Mouse (Mus musculus): ENCODE measurements around the gene Olfr71. TPM values are rescaled to one million over a fixed set of nuclear protein-coding genes. Genes with fewer than 3 reads are reported as not detected.

The Olfr71 gene
- polyA plus RNA-seq, 1 experiment from 2014 or later, result not detected

GRCm38 (mm10) chr4:43669428-43669794, 40.6 kb downstream of the Olfr71 start:
- peaks cover 16% of the 10 kb centered on the region; the same call in 1 of the 2 replicates for H3K4me1 ChIP-seq (ENCODE audit: insufficient read depth, low read length)
- H3K9me3 ChIP-seq (ENCODE audit: low read length), result no peaks in the 10 kb centered on the region
- H3K27ac ChIP-seq (ENCODE audit: low read length), result peak overlapping the region; percentile 68; the same call in 1 of the 2 replicates
- no peaks in the 10 kb centered on the region for H3K36me3 ChIP-seq (ENCODE audit: insufficient read depth, low read length)
- peaks cover 18% of the 10 kb centered on the region for H3K27me3 ChIP-seq (ENCODE audit: insufficient read depth, low read length)
- H3K9ac ChIP-seq (replicated peaks; ENCODE audit: low read length), result peak overlapping the region; percentile 86
- peak overlapping the region; percentile 80 for H3K4me2 ChIP-seq (replicated peaks; ENCODE audit: low read depth, low read length)
- peak; percentile 86 for ATAC-seq (ENCODE audit: low FRiP score, low TSS enrichment)
- WGBS, result under 1% methylated on average over 22 of the region's 25 CpGs
- H3K4me3 ChIP-seq (ENCODE audit: low read length), result peak overlapping the region; percentile 85

GRCm38 (mm10) chr4:43668782-43669427, 41.1 kb downstream of the Olfr71 start, which contains the start of the genes Tmem8b and Fam221b:
TSS of gene Tmem8b (plus strand) at chr4:43668971.
TSS of gene Fam221b (minus strand) at chr4:43669145.
- H3K4me3 ChIP-seq (ENCODE audit: low read length), result peak within 1 kb of the TSS; percentile 85
- H3K27ac ChIP-seq (ENCODE audit: low read length), result peak within 1 kb of the TSS; percentile 68; the same call in 1 of the 2 replicates
- WGBS, result under 1% methylated on average over 34 of the region's 41 CpGs
- peak within 1 kb of the TSS; percentile 86 for H3K9ac ChIP-seq (replicated peaks; ENCODE audit: low read length)
- H3K9me3 ChIP-seq (ENCODE audit: low read length), result no peaks in the 10 kb centered on the region
- peak within 1 kb of the TSS; percentile 80 for H3K4me2 ChIP-seq (replicated peaks; ENCODE audit: low read depth, low read length)
- peaks cover 16% of the 10 kb centered on the region; the same call in 1 of the 2 replicates for H3K4me1 ChIP-seq (ENCODE audit: insufficient read depth, low read length)
- H3K36me3 ChIP-seq (ENCODE audit: insufficient read depth, low read length), result no peaks in the 10 kb centered on the region
- peak; percentile 95 for ATAC-seq (ENCODE audit: low FRiP score, low TSS enrichment)
- peaks cover 18% of the 10 kb centered on the region for H3K27me3 ChIP-seq (ENCODE audit: insufficient read depth, low read length)

GRCm38 (mm10) chr4:43666412-43666811, 43.6 kb downstream of the Olfr71 start:
- H3K27me3 ChIP-seq (ENCODE audit: insufficient read depth, low read length), result peaks cover 38% of the 10 kb centered on the region
- H3K9ac ChIP-seq (replicated peaks; ENCODE audit: low read length), result no peak overlapping the region
- H3K4me1 ChIP-seq (ENCODE audit: insufficient read depth, low read length), result peaks cover 11% of the 10 kb centered on the region; the same call in 1 of the 2 replicates
- H3K27ac ChIP-seq (ENCODE audit: low read length), result no peak overlapping the region
- H3K4me3 ChIP-seq (ENCODE audit: low read length), result no peak overlapping the region
- no peak for ATAC-seq (ENCODE audit: low FRiP score, low TSS enrichment)
- WGBS, result 16% methylated on average over 4 of the region's 4 CpGs
- H3K4me2 ChIP-seq (replicated peaks; ENCODE audit: low read depth, low read length), result no peak overlapping the region
- H3K36me3 ChIP-seq (ENCODE audit: insufficient read depth, low read length), result no peaks in the 10 kb centered on the region
- H3K9me3 ChIP-seq (ENCODE audit: low read length), result no peaks in the 10 kb centered on the region

DNA sequence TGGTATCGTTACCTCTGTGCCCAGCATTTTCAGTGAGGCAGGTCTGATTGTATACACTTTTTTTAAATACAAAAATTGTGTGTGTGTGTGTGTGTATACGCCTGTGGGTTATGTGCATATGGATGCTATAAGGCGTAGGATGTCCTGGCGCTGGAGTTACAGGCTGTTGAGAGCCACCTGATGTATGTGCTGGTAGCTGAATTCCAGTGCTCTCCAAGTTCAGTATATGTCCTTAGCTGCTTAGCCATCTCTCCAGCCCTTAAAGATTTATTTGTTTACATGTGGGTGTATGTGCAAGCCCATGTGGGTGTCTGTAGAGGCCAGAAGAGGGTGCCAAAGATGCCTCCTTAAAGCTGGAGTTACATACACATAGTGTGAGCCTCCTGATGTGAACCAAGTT, 52.9 kb downstream of the Olfr71 start:
- peaks cover 17% of the 10 kb centered on the region for H3K4me1 ChIP-seq (ENCODE audit: insufficient read depth, low read length)
- H3K9ac ChIP-seq (replicated peaks; ENCODE audit: low read length), result no peak overlapping the region
- no peaks in the 10 kb centered on the region for H3K9me3 ChIP-seq (ENCODE audit: low read length)
- ATAC-seq (ENCODE audit: low FRiP score, low TSS enrichment), result no peak
- no peaks in the 10 kb centered on the region for H3K36me3 ChIP-seq (ENCODE audit: insufficient read depth, low read length)
- peak overlapping the region; percentile 81 for H3K4me3 ChIP-seq (ENCODE audit: low read length)
- no peak overlapping the region for H3K27ac ChIP-seq (ENCODE audit: low read length)
- peaks cover 12% of the 10 kb centered on the region for H3K27me3 ChIP-seq (ENCODE audit: insufficient read depth, low read length)
- WGBS, result 57% methylated on average over 4 of the region's 4 CpGs
- peak overlapping the region; percentile 43 for H3K4me2 ChIP-seq (replicated peaks; ENCODE audit: low read depth, low read length)

DNA sequence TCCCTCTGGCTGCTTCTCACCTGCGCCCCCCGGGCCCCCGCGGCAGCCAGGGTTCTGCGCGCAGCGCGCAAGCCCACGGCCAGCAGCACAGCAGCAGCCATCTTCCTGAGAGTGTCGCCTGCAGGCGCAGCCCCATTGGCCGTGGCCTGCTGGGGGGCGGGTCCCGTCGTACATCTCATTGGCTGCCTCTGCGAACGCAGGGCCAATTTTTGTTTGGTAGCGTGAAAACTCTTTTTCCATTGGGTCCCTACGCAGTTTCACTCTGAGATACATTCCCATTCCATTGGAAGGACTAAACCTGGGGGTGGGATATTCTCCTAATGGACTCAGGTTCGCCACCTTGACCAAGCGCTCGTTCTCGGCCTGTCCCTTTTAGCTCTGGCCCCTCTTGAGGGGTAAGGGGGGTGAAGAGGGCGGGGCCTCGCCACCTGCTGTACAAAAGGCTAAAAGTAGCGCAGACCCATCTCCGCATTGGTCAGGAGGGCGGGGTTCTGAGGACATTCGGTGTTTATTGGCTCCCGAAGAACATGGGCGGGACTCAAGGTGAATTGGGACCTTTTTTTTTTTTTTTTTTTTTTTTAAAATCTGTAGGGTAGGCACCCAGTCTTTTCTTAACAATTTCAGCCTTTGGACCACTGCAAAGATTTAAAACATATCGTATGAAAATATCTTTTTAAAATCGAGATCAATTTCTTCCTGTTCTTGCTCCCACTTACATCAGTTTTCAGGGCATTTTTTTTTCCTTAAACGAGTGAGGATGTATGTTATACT, 53.5 kb downstream of the Olfr71 start, which contains the start of gene Hint2:
Gene Hint2 (minus strand): TSS at position 128 of the 771 bp plus-strand sequence.
- Histone ChIP-seq H3K4me1 (ENCODE audit: insufficient read depth, low read length) (peaks cover 17% of the 10 kb centered on the region), H3K9ac (replicated peaks; ENCODE audit: low read length) (peak within 1 kb of the TSS; percentile 92), H3K27me3 (ENCODE audit: insufficient read depth, low read length) (0 out of 2 replicates have a peak, but pooled peaks cover 7% of the 10 kb centered on the region), H3K27ac (ENCODE audit: low read length) (peak within 1 kb of the TSS; percentile 94), H3K4me2 (replicated peaks; ENCODE audit: low read depth, low read length) (peak within 1 kb of the TSS; percentile 69), H3K36me3 (ENCODE audit: insufficient read depth, low read length) (no peaks in the 10 kb centered on the region), H3K4me3 (ENCODE audit: low read length) (peak within 1 kb of the TSS; percentile 81), H3K9me3 (ENCODE audit: low read length) (no peaks in the 10 kb centered on the region)
- WGBS, result under 1% methylated on average over 34 of the region's 34 CpGs
- ATAC-seq (ENCODE audit: low FRiP score, low TSS enrichment), result peak; percentile 96

DNA sequence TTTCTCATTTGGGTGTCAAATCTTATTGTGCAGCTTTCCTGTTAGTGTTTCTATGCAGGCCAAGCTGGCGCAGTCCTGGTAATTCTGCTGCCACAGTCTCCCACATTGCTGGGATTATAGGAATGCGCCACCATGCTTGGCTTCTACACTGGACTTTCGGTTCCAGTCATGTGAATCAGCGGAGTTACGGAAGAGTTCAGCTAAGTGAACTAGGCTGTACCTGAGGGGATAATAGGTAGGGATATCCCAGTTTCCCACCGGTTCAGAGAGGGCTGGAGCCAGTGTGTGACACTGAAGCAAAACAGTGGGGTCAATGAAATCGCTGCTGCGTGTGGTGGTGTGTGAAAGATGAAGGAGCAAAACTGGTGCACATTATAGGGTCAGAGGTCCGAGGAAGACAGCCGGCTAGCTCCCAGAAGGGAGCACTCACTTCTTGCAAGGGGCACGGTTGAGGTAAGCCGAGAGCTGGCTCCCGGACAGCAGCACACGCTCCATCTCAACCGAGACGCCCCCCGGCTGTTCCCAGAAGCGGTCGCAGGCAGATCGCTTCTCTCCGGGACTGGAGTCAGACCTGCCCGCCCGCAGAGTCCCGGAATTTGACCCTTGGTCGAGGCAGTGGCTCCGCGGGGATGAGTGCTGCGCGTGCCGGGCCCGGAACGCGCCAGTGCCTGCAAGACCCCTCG, 54.3 kb downstream of the Olfr71 start:
- Histone ChIP-seq H3K36me3 (ENCODE audit: insufficient read depth, low read length) (no peaks in the 10 kb centered on the region), H3K9ac (replicated peaks; ENCODE audit: low read length) (peak overlapping the region; percentile 92), H3K4me1 (ENCODE audit: insufficient read depth, low read length) (peaks cover 17% of the 10 kb centered on the region), H3K27ac (ENCODE audit: low read length) (peak overlapping the region; percentile 94), H3K9me3 (ENCODE audit: low read length) (no peaks in the 10 kb centered on the region), H3K4me2 (replicated peaks; ENCODE audit: low read depth, low read length) (peak overlapping the region; percentile 69), H3K27me3 (ENCODE audit: insufficient read depth, low read length) (0 out of 2 replicates have a peak, but pooled peaks cover 6% of the 10 kb centered on the region), H3K4me3 (ENCODE audit: low read length) (peak overlapping the region; percentile 81)
- ATAC-seq (ENCODE audit: low FRiP score, low TSS enrichment), result peak; percentile 40; the same call in 1 of the 2 replicates
- 5% methylated on average over 34 of the region's 34 CpGs for WGBS

Other genes with a start within 250 kb of the Olfr71 start
- not detected in 2 replicates for gene Sit1, start 226.5 kb downstream of the Olfr71 start, polyA plus RNA-seq (2015; fragmentation: Nextera tagmentation; extraction: Ambion mirVana)
- gene Ccdc107, start 217.4 kb downstream of the Olfr71 start, polyA plus RNA-seq (2015; fragmentation: Nextera tagmentation; extraction: Ambion mirVana), result 73.5 and 89.4 TPM in 2 replicates
- gene Arhgef39, start 210.6 kb downstream of the Olfr71 start, polyA plus RNA-seq (2015; fragmentation: Nextera tagmentation; extraction: Ambion mirVana), result 45.3 and 47.7 TPM in 2 replicates
- 1.5 and 2.7 TPM in 2 replicates for gene Car9, start 203.3 kb downstream of the Olfr71 start, polyA plus RNA-seq (2015; fragmentation: Nextera tagmentation; extraction: Ambion mirVana)
- 233 and 312 TPM in 2 replicates for gene Tpm2, start 186.5 kb downstream of the Olfr71 start, polyA plus RNA-seq (2015; fragmentation: Nextera tagmentation; extraction: Ambion mirVana)
- gene Creb3, start 147.9 kb downstream of the Olfr71 start, polyA plus RNA-seq (2015; fragmentation: Nextera tagmentation; extraction: Ambion mirVana), result 80.2 and 83.0 TPM in 2 replicates
- gene Tln1, start 147.6 kb downstream of the Olfr71 start, polyA plus RNA-seq (2015; fragmentation: Nextera tagmentation; extraction: Ambion mirVana), result 66.5 and 69.1 TPM in 2 replicates
- gene Rgp1, start 131.5 kb downstream of the Olfr71 start, polyA plus RNA-seq (2015; fragmentation: Nextera tagmentation; extraction: Ambion mirVana), result 32.3 and 33.0 TPM in 2 replicates
- gene Gba2, start 131.4 kb downstream of the Olfr71 start, polyA plus RNA-seq (2015; fragmentation: Nextera tagmentation; extraction: Ambion mirVana), result 25.8 and 26.3 TPM in 2 replicates
- gene Msmp, start 125.8 kb downstream of the Olfr71 start, polyA plus RNA-seq (2015; fragmentation: Nextera tagmentation; extraction: Ambion mirVana), result 0.89 and 3.1 TPM in 2 replicates
- gene Npr2, start 78.3 kb downstream of the Olfr71 start, polyA plus RNA-seq (2015; fragmentation: Nextera tagmentation; extraction: Ambion mirVana), result 9.1 and 9.5 TPM in 2 replicates
- 1.4 TPM in 2 replicates for gene Spag8, start 56.7 kb downstream of the Olfr71 start, polyA plus RNA-seq (2015; fragmentation: Nextera tagmentation; extraction: Ambion mirVana)
- gene Hint2, start 53.8 kb downstream of the Olfr71 start, polyA plus RNA-seq (2015; fragmentation: Nextera tagmentation; extraction: Ambion mirVana), result 125 and 134 TPM in 2 replicates
- gene Tmem8b, start 41.3 kb downstream of the Olfr71 start, polyA plus RNA-seq (2015; fragmentation: Nextera tagmentation; extraction: Ambion mirVana), result 2.8 and 4.7 TPM in 2 replicates
- gene Fam221b, start 41.1 kb downstream of the Olfr71 start, polyA plus RNA-seq (2015; fragmentation: Nextera tagmentation; extraction: Ambion mirVana), result 1.6 and 3.2 TPM in 2 replicates
- not detected in 2 replicates for gene Olfr70, start 9.4 kb downstream of the Olfr71 start, polyA plus RNA-seq (2015; fragmentation: Nextera tagmentation; extraction: Ambion mirVana)
- gene Hrct1, start 16.9 kb upstream of the Olfr71 start, polyA plus RNA-seq (2015; fragmentation: Nextera tagmentation; extraction: Ambion mirVana), result 1.1 and 1.3 TPM in 2 replicates
- 0.17 and 0.20 TPM in 2 replicates for gene Spaar, start 19.8 kb upstream of the Olfr71 start, polyA plus RNA-seq (2015; fragmentation: Nextera tagmentation; extraction: Ambion mirVana)
- gene Olfr159, start 60.8 kb upstream of the Olfr71 start, polyA plus RNA-seq (2015; fragmentation: Nextera tagmentation; extraction: Ambion mirVana), result not detected in 2 replicates
- gene Olfr156, start 113.6 kb upstream of the Olfr71 start, polyA plus RNA-seq (2015; fragmentation: Nextera tagmentation; extraction: Ambion mirVana), result not detected in 2 replicates
- gene Olfr157, start 129.9 kb upstream of the Olfr71 start, polyA plus RNA-seq (2015; fragmentation: Nextera tagmentation; extraction: Ambion mirVana), result not detected in 2 replicates
- gene Olfr155, start 141.3 kb upstream of the Olfr71 start, polyA plus RNA-seq (2015; fragmentation: Nextera tagmentation; extraction: Ambion mirVana), result not detected in 2 replicates
- 27.2 and 28.5 TPM in 2 replicates for gene Reck, start 165.3 kb upstream of the Olfr71 start, polyA plus RNA-seq (2015; fragmentation: Nextera tagmentation; extraction: Ambion mirVana)
- 82.1 and 86.3 TPM in 2 replicates for gene Glipr2, start 247.1 kb upstream of the Olfr71 start, polyA plus RNA-seq (2015; fragmentation: Nextera tagmentation; extraction: Ambion mirVana)

Measured in kidney, embryonic 16.5 days (tissue).